Mouse (Mus musculus): ENCODE measurements around the gene Lipn. TPM values are rescaled to one million over a fixed set of nuclear protein-coding genes. Genes with fewer than 3 reads are reported as not detected.

Gene Lipn
- not detected in 2 replicates for polyA plus RNA-seq (2015; fragmentation: Nextera tagmentation; extraction: Ambion mirVana)

DNA sequence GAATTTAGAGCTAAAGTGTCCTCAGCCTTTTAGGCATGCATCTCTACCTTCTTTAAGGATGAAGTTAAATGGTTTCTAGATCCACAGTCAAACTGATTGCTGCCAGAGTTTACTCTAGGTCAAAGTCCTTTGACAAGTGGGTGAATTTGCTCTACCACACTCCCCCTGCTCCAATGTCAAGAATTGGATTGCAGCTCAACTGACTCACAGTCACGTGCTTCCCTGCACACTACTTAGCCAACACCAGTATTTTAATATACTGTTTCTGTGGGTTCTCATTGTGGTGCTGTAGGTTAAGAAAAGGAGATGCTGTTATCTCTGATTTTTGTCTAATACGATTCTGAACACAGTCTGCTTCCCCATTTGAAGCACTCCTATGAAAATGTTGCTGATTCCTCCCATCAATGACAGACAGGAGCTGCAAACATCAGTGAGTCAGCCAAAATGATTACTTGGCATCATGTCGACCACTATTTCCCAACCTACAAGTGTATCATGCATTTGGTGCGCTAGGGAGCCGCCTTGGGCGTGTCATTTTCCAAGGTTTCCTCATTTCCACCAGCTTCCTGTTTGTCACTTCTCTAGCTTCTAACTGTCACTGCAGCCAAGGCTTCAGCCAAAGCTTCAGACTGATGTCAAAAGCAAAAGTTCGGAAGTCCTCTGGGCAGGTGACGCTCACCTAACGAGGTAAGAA lies at the start of gene Lipn:
TSS of gene Lipn (plus strand) at position 580 of the 694 bp plus-strand sequence.
- Histone ChIP-seq H3K36me3 (no peaks in the 10 kb centered on the region), H3K9me3 (no peaks in the 10 kb centered on the region), H3K4me2 (replicated peaks) (no peak within 1 kb of the TSS), H3K4me3 (replicated peaks) (no peak within 1 kb of the TSS), H3K27me3 (replicated peaks) (no peaks in the 10 kb centered on the region), H3K27ac (no peak within 1 kb of the TSS), H3K4me1 (replicated peaks) (no peaks in the 10 kb centered on the region), H3K9ac (no peak within 1 kb of the TSS)
- ATAC-seq = peak; percentile 78
- 87% methylated on average over 9 of the region's 9 CpGs for WGBS

DNA sequence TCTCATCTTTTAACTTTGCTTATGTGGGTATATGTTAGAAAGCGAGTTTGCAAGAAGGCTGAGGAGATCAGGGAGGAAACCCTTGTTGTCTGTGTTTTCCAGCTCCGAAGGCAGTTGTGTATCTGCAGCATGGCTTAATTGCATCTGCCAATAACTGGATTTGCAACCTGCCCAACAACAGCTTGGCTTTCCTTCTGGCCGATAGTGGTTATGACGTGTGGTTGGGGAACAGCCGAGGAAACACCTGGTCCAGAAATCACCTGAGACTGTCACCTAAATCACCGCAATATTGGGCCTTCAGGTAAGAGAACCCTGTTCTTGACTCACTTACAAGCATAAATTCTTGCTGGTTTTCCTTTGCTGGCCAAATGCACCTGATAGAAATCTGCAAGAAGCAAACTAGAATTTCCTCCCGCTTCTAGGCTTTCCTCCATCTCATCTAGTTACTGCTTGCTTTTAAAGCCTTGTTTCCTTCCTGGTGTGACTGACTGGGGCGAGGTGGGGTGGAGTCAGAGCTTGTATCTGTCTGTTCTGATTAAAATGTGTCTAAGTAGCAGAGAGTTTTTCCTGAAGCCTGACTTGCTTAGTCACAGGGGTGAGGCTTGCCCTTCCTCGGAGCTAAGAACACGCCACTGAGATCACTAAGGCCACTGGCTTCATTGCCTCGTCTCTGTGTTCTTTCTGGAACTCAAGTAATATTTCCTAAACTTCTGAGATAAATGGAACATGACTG lies 45.6 kb upstream of the Lipn start:
- Histone ChIP-seq H3K9ac (no peak overlapping the region), H3K4me1 (replicated peaks) (no peaks in the 10 kb centered on the region), H3K36me3 (no peaks in the 10 kb centered on the region), H3K9me3 (no peaks in the 10 kb centered on the region), H3K4me2 (replicated peaks) (no peak overlapping the region), H3K27ac (no peak overlapping the region), H3K27me3 (replicated peaks) (no peaks in the 10 kb centered on the region), H3K4me3 (replicated peaks) (no peak overlapping the region)
- ATAC-seq = peak; percentile 87
- WGBS = 73% methylated on average over 11 of the region's 11 CpGs

DNA sequence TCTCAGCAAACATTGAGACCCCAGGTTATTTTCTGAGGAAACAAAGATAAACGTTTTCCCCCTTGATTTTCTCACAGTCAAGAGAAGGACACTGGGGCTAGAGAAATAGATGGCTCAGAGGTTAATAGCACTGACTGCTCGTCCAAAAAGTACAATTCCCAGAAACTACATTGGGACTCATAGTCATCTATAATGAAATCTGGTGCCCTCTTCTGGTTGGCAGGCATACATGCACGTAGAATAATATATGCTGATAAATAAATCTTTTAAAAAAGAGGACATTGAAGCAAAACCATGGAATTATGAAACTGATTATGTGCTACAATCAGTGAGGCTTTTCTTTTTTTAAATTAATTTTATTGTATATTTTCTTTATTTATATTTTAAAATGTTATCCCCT lies 44.4 kb upstream of the Lipn start:
- no peak for ATAC-seq
- WGBS = 39% methylated on average over 3 of the region's 3 CpGs
- H3K4me2 ChIP-seq (replicated peaks) = no peak overlapping the region

DNA sequence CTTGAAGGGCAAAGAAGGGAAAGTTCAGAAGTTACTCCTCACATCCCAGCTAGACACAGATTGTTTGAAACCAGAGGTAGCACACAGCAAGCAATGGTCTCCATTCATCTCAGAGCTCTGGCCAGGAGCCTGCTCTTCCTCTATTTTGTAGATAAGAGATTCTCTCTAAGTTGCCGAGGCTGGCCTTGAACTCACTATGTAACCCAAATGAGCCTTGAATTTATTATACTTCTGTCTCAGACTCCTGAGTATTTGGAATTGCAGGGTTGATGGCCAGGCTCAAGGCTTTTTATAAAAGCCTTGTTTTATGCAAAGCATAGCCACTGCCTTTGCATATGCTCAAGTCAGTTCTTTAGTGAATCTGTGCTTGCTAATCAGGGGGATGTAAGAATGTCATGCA lies 27.4 kb upstream of the Lipn start:
- ATAC-seq = no peak
- no peak overlapping the region for H3K4me2 ChIP-seq (replicated peaks)
- no peak overlapping the region for H3K27ac ChIP-seq
- 65% methylated on average over 1 of the region's 1 CpGs for WGBS
- H3K4me1 ChIP-seq (replicated peaks) = no peaks in the 10 kb centered on the region
- no peaks in the 10 kb centered on the region for H3K27me3 ChIP-seq (replicated peaks)
- no peaks in the 10 kb centered on the region for H3K9me3 ChIP-seq
- no peaks in the 10 kb centered on the region for H3K36me3 ChIP-seq
- no peak overlapping the region for H3K9ac ChIP-seq
- H3K4me3 ChIP-seq (replicated peaks) = no peak overlapping the region

More for the DNA sequence above, 44.4 kb upstream of the Lipn start:
- no peaks in the 10 kb centered on the region for H3K4me1 ChIP-seq (replicated peaks)
- H3K9me3 ChIP-seq = no peaks in the 10 kb centered on the region
- H3K27ac ChIP-seq = no peak overlapping the region
- no peaks in the 10 kb centered on the region for H3K27me3 ChIP-seq (replicated peaks)
- no peak overlapping the region for H3K4me3 ChIP-seq (replicated peaks)
- no peak overlapping the region for H3K9ac ChIP-seq
- H3K36me3 ChIP-seq = no peaks in the 10 kb centered on the region

DNA sequence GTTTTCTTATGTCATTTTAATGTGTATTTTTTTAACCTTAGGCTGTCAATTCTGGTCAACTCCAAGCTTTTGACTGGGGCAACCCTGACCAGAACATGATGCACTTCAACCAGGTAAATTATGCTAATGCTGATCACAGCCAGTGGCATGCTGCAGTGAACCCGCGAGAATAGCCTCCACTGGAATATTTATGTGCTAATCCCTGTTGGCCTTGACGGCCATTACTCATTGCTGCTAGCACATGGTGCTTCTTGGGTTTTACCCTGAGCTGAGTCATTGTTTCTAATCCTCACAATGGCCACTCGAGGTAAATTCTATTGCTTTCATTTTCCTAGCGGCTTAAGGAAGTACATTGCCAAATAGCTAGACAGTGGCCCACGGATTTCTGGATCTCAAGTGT lies 24.1 kb upstream of the Lipn start:
- no peaks in the 10 kb centered on the region for H3K36me3 ChIP-seq
- H3K4me1 ChIP-seq (replicated peaks) = no peaks in the 10 kb centered on the region
- H3K4me3 ChIP-seq (replicated peaks) = no peak overlapping the region
- H3K9ac ChIP-seq = no peak overlapping the region
- H3K4me2 ChIP-seq (replicated peaks) = no peak overlapping the region
- no peak for ATAC-seq
- H3K27ac ChIP-seq = no peak overlapping the region
- no peaks in the 10 kb centered on the region for H3K9me3 ChIP-seq
- WGBS = 69% methylated on average over 6 of the region's 6 CpGs
- H3K27me3 ChIP-seq (replicated peaks) = no peaks in the 10 kb centered on the region

DNA sequence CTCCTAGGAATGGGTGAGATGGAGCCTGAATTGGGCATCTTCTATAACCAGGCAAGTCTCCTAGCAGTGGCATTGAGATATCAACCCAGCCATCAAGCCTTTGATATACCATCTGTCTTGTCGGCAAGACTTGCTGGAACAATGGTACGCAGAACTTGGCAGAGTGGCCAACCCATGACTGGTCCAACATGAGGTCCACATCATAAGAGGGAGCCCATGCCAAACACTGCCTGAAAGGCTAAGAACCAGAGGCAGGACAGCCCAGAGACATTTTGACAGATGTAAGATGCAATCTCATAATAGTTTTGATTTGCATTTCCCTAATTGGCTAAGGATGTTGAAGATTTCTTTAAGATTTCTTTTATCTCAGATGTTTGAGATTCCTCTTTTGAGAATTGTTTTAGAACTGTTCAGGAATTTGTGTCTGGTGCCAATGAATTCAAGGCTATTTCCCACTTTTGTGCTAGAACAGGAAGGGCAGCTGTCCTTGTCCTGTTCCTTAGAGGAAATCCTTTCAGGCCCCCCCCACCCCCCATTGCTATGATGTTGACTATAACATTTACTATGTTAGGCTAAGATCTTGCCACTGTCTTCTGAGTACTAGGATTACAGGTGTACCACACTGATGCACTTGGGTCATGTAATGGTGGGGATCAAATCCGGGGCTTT lies 17.7 kb upstream of the Lipn start:
- Histone ChIP-seq H3K9me3 (no peaks in the 10 kb centered on the region), H3K4me3 (replicated peaks) (no peak overlapping the region), H3K4me2 (replicated peaks) (no peak overlapping the region), H3K4me1 (replicated peaks) (no peaks in the 10 kb centered on the region), H3K9ac (no peak overlapping the region), H3K27me3 (replicated peaks) (no peaks in the 10 kb centered on the region), H3K27ac (no peak overlapping the region), H3K36me3 (no peaks in the 10 kb centered on the region)
- no peak for ATAC-seq
- WGBS = 93% methylated on average over 3 of the region's 3 CpGs

DNA sequence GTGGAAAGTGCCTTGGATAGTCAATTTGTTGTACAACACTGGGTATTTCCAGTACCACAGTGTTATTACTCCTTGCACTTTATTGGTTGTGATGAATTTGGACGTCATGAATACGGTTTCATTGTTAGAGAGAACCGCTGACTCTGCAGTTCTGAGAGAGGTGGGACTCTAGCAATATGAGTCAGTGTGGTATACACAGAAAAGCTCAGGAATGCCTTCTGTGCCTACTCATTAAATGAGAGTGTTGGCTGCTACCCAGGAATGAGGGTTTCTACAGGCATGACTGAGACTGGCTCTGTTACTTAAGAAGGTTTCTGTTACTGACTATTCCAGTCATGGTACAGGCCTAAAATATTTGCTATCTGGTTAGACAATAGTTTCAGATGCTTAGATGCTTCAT lies 15.7 kb upstream of the Lipn start:
- WGBS = 86% methylated on average over 3 of the region's 3 CpGs
- Histone ChIP-seq H3K27ac (no peak overlapping the region), H3K9ac (no peak overlapping the region), H3K36me3 (no peaks in the 10 kb centered on the region), H3K4me3 (replicated peaks) (no peak overlapping the region), H3K4me2 (replicated peaks) (no peak overlapping the region), H3K4me1 (replicated peaks) (no peaks in the 10 kb centered on the region), H3K9me3 (no peaks in the 10 kb centered on the region), H3K27me3 (replicated peaks) (no peaks in the 10 kb centered on the region)
- no peak for ATAC-seq

DNA sequence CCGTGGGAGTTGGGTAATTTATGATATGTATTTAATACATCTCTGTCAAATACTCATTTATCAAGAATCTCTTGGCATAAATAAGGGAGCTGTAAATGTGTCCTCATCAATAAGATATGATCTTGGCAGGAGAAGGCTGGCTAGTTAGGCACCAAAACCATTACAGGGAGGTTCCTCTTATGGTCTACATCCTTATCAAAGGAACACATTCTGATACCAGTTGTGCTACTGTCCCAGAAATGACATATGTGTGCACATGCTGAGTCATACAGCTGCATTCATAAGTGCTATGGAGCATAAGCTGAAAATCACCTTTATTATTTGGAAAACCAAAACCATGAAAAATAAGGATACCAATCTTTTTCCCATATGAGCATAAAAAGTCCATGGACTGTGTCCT lies 3.6 kb upstream of the Lipn start:
- no peaks in the 10 kb centered on the region for H3K4me1 ChIP-seq (replicated peaks)
- no peaks in the 10 kb centered on the region for H3K36me3 ChIP-seq
- WGBS = 34% methylated on average over 1 of the region's 1 CpGs
- no peak overlapping the region for H3K4me2 ChIP-seq (replicated peaks)
- no peak overlapping the region for H3K27ac ChIP-seq
- no peak overlapping the region for H3K4me3 ChIP-seq (replicated peaks)
- ATAC-seq = no peak
- no peaks in the 10 kb centered on the region for H3K9me3 ChIP-seq
- no peaks in the 10 kb centered on the region for H3K27me3 ChIP-seq (replicated peaks)
- H3K9ac ChIP-seq = no peak overlapping the region

DNA sequence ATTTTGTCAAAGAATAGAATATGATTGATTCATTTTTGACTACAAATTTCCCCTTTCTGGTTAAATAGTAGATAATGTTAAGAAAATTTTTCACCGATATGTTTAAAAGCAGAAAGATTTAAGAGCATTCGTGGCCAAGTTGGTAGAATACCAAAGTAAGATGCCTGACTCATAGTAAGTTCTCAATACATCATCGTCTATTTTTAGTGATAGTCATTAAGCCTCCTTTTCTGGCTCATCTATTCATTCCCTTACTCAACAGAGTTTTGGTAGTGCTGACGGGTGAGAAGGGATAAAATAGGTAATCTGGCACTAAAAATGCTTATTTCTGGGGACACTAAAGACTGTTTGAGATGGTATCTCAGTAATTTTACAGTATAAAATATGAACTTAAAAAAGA lies 3.1 kb upstream of the Lipn start:
- Histone ChIP-seq H3K4me1 (replicated peaks) (no peaks in the 10 kb centered on the region), H3K27me3 (replicated peaks) (no peaks in the 10 kb centered on the region), H3K4me2 (replicated peaks) (no peak overlapping the region), H3K4me3 (replicated peaks) (no peak overlapping the region), H3K27ac (no peak overlapping the region), H3K9ac (no peak overlapping the region), H3K36me3 (no peaks in the 10 kb centered on the region), H3K9me3 (no peaks in the 10 kb centered on the region)
- ATAC-seq = no peak
- WGBS = 85% methylated on average over 4 of the region's 4 CpGs

DNA sequence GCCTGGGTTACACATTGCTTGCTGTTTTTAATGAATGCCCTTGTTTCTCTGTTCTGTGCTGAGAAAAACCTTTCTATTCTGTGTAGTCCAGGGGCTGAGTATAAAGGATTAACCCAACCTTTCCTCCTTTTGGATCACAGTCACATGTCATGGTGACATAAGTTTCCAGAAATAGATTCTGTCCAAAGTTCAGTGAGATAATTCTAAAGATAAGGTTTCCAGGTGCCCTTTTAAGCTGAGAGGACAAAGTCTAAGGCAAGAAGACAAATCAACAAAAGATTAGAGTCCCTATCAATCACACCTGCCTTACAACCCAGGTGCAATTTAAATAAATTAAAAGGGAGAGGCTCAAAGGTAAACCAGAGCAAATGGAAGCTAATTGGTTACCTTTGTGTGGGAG lies 7.1 kb downstream of the Lipn start:
- Histone ChIP-seq H3K27me3 (replicated peaks) (no peaks in the 10 kb centered on the region), H3K27ac (peak overlapping the region; percentile 67; the same call in 1 of the 2 replicates), H3K9me3 (no peaks in the 10 kb centered on the region), H3K36me3 (no peaks in the 10 kb centered on the region), H3K9ac (no peak overlapping the region), H3K4me3 (replicated peaks) (no peak overlapping the region), H3K4me1 (replicated peaks) (no peaks in the 10 kb centered on the region), H3K4me2 (replicated peaks) (no peak overlapping the region)
- ATAC-seq = peak; percentile 94

DNA sequence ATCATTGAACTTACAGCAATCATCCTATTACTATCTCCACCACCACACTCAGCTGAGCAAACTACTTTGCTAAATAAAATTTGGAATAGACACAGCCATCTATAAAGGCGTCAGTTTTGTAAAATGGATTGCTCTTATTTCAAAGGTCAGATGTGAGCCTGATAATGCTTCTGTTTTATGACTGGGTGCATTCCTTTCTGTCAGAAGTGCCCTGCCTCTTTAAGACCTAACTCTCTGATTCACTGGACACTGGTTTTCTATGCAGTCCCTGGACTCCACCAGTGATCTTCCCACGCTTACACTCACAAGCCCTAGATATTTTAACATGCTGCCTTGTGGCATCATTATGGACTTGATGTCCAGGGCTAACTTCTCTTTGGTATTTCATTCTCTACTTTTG lies 11.0 kb downstream of the Lipn start:
- Histone ChIP-seq H3K4me3 (replicated peaks) (no peak overlapping the region), H3K36me3 (no peaks in the 10 kb centered on the region), H3K4me1 (replicated peaks) (no peaks in the 10 kb centered on the region), H3K9me3 (no peaks in the 10 kb centered on the region), H3K27ac (no peak overlapping the region), H3K4me2 (replicated peaks) (no peak overlapping the region), H3K9ac (no peak overlapping the region), H3K27me3 (replicated peaks) (no peaks in the 10 kb centered on the region)
- peak; percentile 58 for ATAC-seq
- 42% methylated on average over 2 of the region's 2 CpGs for WGBS

DNA sequence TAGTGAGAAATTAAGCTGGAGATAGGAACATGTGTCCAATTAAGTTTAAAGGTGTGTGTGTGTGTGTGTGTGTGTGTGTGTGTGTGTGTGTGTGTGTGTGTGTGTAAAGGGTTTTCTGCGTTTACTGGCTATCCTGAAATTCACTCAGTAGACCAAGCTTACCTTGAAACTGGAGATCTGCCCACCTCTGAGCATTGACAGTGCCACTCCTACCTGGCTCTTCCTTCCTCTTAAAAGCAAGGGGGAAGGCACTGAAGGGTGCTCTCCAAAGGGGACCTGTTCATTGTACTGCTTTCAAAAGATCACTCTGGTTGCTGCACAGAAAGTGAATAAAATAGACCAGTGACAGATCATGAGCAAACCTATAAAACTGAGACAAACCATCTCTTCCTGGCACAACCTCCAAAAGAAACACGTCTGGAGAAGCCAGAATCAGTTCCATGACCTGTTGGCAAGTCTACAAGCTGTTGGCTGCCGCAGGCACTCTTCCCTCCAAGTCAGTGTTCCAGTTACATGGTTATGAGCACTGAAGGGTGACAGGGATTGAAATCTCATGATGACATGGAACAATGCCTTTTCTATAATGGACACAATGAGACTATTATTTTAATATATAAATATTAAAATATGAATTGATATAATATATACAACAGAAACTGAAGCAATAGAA lies 22.0 kb downstream of the Lipn start:
- no peak overlapping the region for H3K4me2 ChIP-seq (replicated peaks)
- no peaks in the 10 kb centered on the region for H3K36me3 ChIP-seq
- H3K9me3 ChIP-seq = no peaks in the 10 kb centered on the region
- WGBS = 73% methylated on average over 3 of the region's 3 CpGs
- no peak overlapping the region for H3K4me3 ChIP-seq (replicated peaks)
- ATAC-seq = no peak
- no peaks in the 10 kb centered on the region for H3K27me3 ChIP-seq (replicated peaks)
- H3K9ac ChIP-seq = no peak overlapping the region
- H3K4me1 ChIP-seq (replicated peaks) = no peaks in the 10 kb centered on the region
- H3K27ac ChIP-seq = no peak overlapping the region
